Mouse (Mus musculus) kidney, adult 9 months (tissue): ENCODE measurements around the gene Duxf3.
"Not testable (repeated sequence)": the region's sequence is repeated elsewhere in the genome, so short reads cannot be mapped to it uniquely, and the experiment has no call there.

Experiments used
- DNase-seq: peaks from one replicate; pipeline ENCODE4 v3.0.0; 2022

Gene Duxf3

GRCm38 (mm10) chr10:58232641-58232969 lies at the start of gene Duxf3:
TSS of gene Duxf3 (minus strand) at chr10:58232675.
- not testable (repeated sequence) for DNase-seq

GRCm38 (mm10) chr10:58282238-58282637 lies 49.8 kb upstream of the Duxf3 start:
- no peak for DNase-seq

GRCm38 (mm10) chr10:58258466-58258865 lies 26.0 kb upstream of the Duxf3 start:
- DNase-seq, result peak; percentile 37

GRCm38 (mm10) chr10:58255954-58256353 lies 23.5 kb upstream of the Duxf3 start:
- peak; percentile 31 for DNase-seq

GRCm38 (mm10) chr10:58255213-58255892 lies 22.9 kb upstream of the Duxf3 start, which contains the start of gene Gcc2:
TSS of gene Gcc2 (plus strand) at chr10:58255497.
- DNase-seq, result peak; percentile 95

- no peak for DNase-seq
Observed at GRCm38 (mm10) chr10:58254635-58255175, 22.2 kb upstream of the Duxf3 start.

- DNase-seq, result peak; percentile 46
Observed at GRCm38 (mm10) chr10:58249535-58249934, 17.1 kb upstream of the Duxf3 start.

GRCm38 (mm10) chr10:58238984-58239740 lies 6.7 kb upstream of the Duxf3 start:
- not testable (repeated sequence) for DNase-seq

GRCm38 (mm10) chr10:58236613-58237012 lies 4.1 kb upstream of the Duxf3 start, which contains the start of gene Gm4981:
TSS of gene Gm4981 (minus strand) at chr10:58236701.
- no peak for DNase-seq

- DNase-seq, result not testable (repeated sequence)
Observed at GRCm38 (mm10) chr10:58234985-58235384, 2.5 kb upstream of the Duxf3 start.

GRCm38 (mm10) chr10:58233740-58234121 lies 1.3 kb upstream of the Duxf3 start:
- DNase-seq, result not testable (repeated sequence)

GRCm38 (mm10) chr10:58233054-58233739 lies 722 bp upstream of the Duxf3 start:
- DNase-seq, result not testable (repeated sequence)

- DNase-seq, result peak; percentile 56
Observed at GRCm38 (mm10) chr10:58231779-58232640, 465 bp downstream of the Duxf3 start.

- not testable (repeated sequence) for DNase-seq
Observed at GRCm38 (mm10) chr10:58231088-58231487, 1.4 kb downstream of the Duxf3 start.

- DNase-seq, result not testable (repeated sequence)
Observed at GRCm38 (mm10) chr10:58230021-58230420, 2.5 kb downstream of the Duxf3 start.

- not testable (repeated sequence) for DNase-seq
Observed at GRCm38 (mm10) chr10:58227798-58228197, 4.7 kb downstream of the Duxf3 start.

- not testable (repeated sequence) for DNase-seq
Observed at GRCm38 (mm10) chr10:58226357-58226756, 6.1 kb downstream of the Duxf3 start.

GRCm38 (mm10) chr10:58224827-58225785 lies 7.4 kb downstream of the Duxf3 start, which contains the start of gene AW822073:
TSS of gene AW822073 (minus strand) at chr10:58224930.
- not testable (repeated sequence) for DNase-seq

- DNase-seq, result not testable (repeated sequence)
Observed at GRCm38 (mm10) chr10:58223972-58224805, 8.3 kb downstream of the Duxf3 start.

- DNase-seq, result not testable (repeated sequence)
Observed at GRCm38 (mm10) chr10:58223161-58223560, 9.3 kb downstream of the Duxf3 start.
